Mouse (Mus musculus) testis, adult 2 months (tissue): Measurements from ENCODE around the gene Shisal1.

ENCODE experiments used
- CTCF ChIP-seq: fragments of 200-500 bp; IDR thresholded peaks from 2 replicates; pipeline ENCODE4 v1.5.1; 2012; ENCODE audit warnings: low read depth, mild to moderate bottlenecking, inconsistent platforms, low read length, moderate library complexity; ENCODE audit not compliant: control insufficient read depth, insufficient read depth, insufficient replicate concordance
- POLR2A ChIP-seq: fragments of 200-500 bp; IDR thresholded peaks from 2 replicates; pipeline ENCODE4 v1.6.1; 2012; ENCODE audit warnings: low read depth, mild to moderate bottlenecking, inconsistent platforms, low read length, moderate library complexity; ENCODE audit not compliant: control insufficient read depth

DNA sequence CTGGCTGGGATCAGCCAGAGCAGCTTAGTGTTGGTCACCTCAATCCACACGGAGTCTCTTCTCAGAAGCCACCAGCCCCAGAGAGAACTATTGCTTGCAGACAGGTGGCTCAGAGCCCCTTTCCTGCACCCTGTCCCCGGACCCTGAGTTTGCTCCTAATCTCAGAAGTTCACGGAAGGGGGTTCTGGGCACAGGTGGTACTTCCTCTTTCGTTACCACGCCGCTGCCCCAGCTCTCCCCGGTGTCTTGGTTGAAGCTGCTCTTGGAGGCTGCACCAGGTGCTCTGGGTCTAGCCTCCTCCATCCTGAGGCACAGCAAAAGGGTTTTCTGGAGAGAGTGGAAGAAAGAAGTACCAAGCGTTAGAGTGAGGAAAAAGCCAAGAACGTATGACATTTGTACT, 62.8 kb downstream of the Shisal1 start:
- TF ChIP-seq POLR2A (no peak), CTCF (no peak)
